Mouse (Mus musculus) skeletal muscle tissue, adult 2 months (tissue): ENCODE measurements around the gene Reln.

Source experiments
- DNase-seq: peaks from one replicate; pipeline ENCODE4 v3.0.0-alpha.2; 2012; ENCODE audit warnings: low read depth, low spot score

Gene Reln

GRCm38 (mm10) chr5:22007304-22008059, 337.0 kb downstream of the Reln start:
- no peak for DNase-seq

- no peak for DNase-seq
These were observed 340.6 kb downstream of the Reln start for GRCm38 (mm10) chr5:22003858-22004257.

GRCm38 (mm10) chr5:21987711-21988110, 356.8 kb downstream of the Reln start:
- DNase-seq: no peak

- peak; percentile 5 for DNase-seq
These were observed 358.2 kb downstream of the Reln start for GRCm38 (mm10) chr5:21986311-21986710.

GRCm38 (mm10) chr5:21983021-21983667, 361.4 kb downstream of the Reln start:
- no peak for DNase-seq

GRCm38 (mm10) chr5:21981216-21981615, 363.3 kb downstream of the Reln start:
- DNase-seq: no peak

GRCm38 (mm10) chr5:21980544-21980943, 364.0 kb downstream of the Reln start:
- no peak for DNase-seq

GRCm38 (mm10) chr5:21973266-21974010, 371.1 kb downstream of the Reln start:
- DNase-seq: no peak

- no peak for DNase-seq
These were observed 382.7 kb downstream of the Reln start for GRCm38 (mm10) chr5:21961796-21962195.

- no peak for DNase-seq
These were observed 384.4 kb downstream of the Reln start for GRCm38 (mm10) chr5:21960151-21960550.

GRCm38 (mm10) chr5:21957586-21957985, 386.9 kb downstream of the Reln start:
- DNase-seq: no peak

GRCm38 (mm10) chr5:21957061-21957460, 387.4 kb downstream of the Reln start:
- DNase-seq: no peak

- no peak for DNase-seq
These were observed 395.0 kb downstream of the Reln start for GRCm38 (mm10) chr5:21949507-21949897.

GRCm38 (mm10) chr5:21948736-21949506, 395.6 kb downstream of the Reln start:
- DNase-seq: no peak

- no peak for DNase-seq
These were observed 396.7 kb downstream of the Reln start for GRCm38 (mm10) chr5:21947610-21948381.

- no peak for DNase-seq
These were observed 399.9 kb downstream of the Reln start for GRCm38 (mm10) chr5:21944579-21944978.

GRCm38 (mm10) chr5:21939405-21939804, 405.1 kb downstream of the Reln start:
- no peak for DNase-seq

GRCm38 (mm10) chr5:21938138-21938537, 406.4 kb downstream of the Reln start:
- no peak for DNase-seq

GRCm38 (mm10) chr5:21936627-21937026, 407.9 kb downstream of the Reln start:
- no peak for DNase-seq

GRCm38 (mm10) chr5:21936096-21936495, 408.4 kb downstream of the Reln start:
- DNase-seq: no peak

GRCm38 (mm10) chr5:21934811-21935396, 409.6 kb downstream of the Reln start:
- DNase-seq: no peak
